ENCODE assay signal across 7 mouse cellular contexts in the genomic region with DNA sequence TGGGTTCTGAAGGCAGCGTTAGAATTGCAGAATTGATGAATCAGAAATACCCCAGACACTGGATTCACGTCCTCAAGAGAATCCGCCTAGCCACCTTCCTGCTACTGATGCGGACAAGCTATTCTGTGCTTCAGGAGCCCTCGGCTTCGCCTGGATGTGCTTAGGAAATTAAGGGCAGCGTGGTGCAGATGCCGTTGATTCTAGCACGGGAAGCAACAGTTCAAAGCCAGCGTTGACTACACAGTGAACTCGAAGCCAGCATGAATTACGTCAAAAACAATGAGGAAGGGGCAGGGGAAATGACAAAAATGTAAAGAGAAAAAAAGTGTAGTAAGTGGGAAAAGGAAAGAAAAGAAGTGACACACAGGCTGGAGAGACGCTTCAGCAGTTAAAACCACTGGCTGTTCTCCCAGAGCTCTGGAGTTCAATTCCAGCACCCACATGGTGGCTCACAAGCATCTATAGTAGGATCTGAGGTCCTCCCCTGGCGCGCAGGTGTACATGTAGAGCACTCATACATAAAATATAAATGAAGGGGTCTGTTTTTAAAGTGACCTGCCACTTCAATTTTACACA. TPM values are rescaled to one million over a fixed set of nuclear protein-coding genes. Genes with fewer than 3 reads are reported as not detected.
A peak's percentile ranks its signal among the peaks of the same experiment; 100 is the strongest.
DNase-seq lines count a peak whose midpoint lies in the region; ATAC-seq lines count a peak whose summit lies in the region.

TSS of gene Snrpg (plus strand) at position 541 of the 576 bp plus-strand sequence.

- no peak for DNase-seq in urinary bladder, adult 2 months (ENCODE audit: low spot score)
- DNase-seq in urinary bladder, postnatal 36 days (ENCODE audit: low spot score in 2 of 2): no peak
- no peak for DNase-seq in left cerebral cortex, postnatal 36 days (ENCODE audit: low spot score in 2 of 2)
- peak; percentile 6 to 10 for DNase-seq in natural killer cell, adult 2 months (ENCODE audit: low spot score in 2 of 2)
- no peak for DNase-seq in adipocyte (ENCODE audit: low spot score)

- H3K27me3 ChIP-seq in embryonic facial prominence, embryonic 13.5 days: no peaks in the 10 kb centered on the region
- no peaks in the 10 kb centered on the region for H3K27me3 ChIP-seq in heart, embryonic 15.5 days

- peak within 1 kb of the TSS; percentile 92 for H3K27ac ChIP-seq in embryonic facial prominence, embryonic 13.5 days
- H3K27ac ChIP-seq in heart, embryonic 15.5 days: peak within 1 kb of the TSS; percentile 83

- WGBS in embryonic facial prominence, embryonic 13.5 days: 19% methylated on average over 15 of the region's 15 CpGs
- 17% methylated on average over 15 of the region's 15 CpGs for WGBS in heart, embryonic 15.5 days

- H3K4me3 ChIP-seq in embryonic facial prominence, embryonic 13.5 days: peak within 1 kb of the TSS; percentile 85
- H3K4me3 ChIP-seq in heart, embryonic 15.5 days: peak within 1 kb of the TSS; percentile 94

- intact Hi-C loops in left cerebral cortex, postnatal 36 days (cut with DNase I): loop anchor here (2.0 kb wide), 1 partner anchor 26 kb away; the partner anchor contains the start of gene Pcyox1

- peaks cover 21% of the 10 kb centered on the region for H3K36me3 ChIP-seq in embryonic facial prominence, embryonic 13.5 days
- H3K36me3 ChIP-seq in heart, embryonic 15.5 days: peaks cover 9% of the 10 kb centered on the region

- peak within 1 kb of the TSS; percentile 87 for H3K4me2 ChIP-seq in embryonic facial prominence, embryonic 13.5 days
- H3K4me2 ChIP-seq in heart, embryonic 15.5 days: peak within 1 kb of the TSS; percentile 81

- H3K4me1 ChIP-seq in embryonic facial prominence, embryonic 13.5 days: peaks cover 31% of the 10 kb centered on the region
- H3K4me1 ChIP-seq in heart, embryonic 15.5 days (replicated peaks): peaks cover 31% of the 10 kb centered on the region

- ATAC-seq in embryonic facial prominence, embryonic 13.5 days (ENCODE audit: insufficient number of reproducible peaks, insufficient read depth, low FRiP score, low TSS enrichment, low read depth): peak; percentile 29; the same call in 1 of the 2 replicates
- ATAC-seq in heart, embryonic 15.5 days (replicated peaks; ENCODE audit: insufficient number of reproducible peaks, insufficient read depth, low FRiP score, low read depth): no peak

- H3K9ac ChIP-seq in embryonic facial prominence, embryonic 13.5 days: peak within 1 kb of the TSS; percentile 93
- H3K9ac ChIP-seq in heart, embryonic 15.5 days: peak within 1 kb of the TSS; percentile 93

- no peaks in the 10 kb centered on the region for H3K9me3 ChIP-seq in embryonic facial prominence, embryonic 13.5 days
- H3K9me3 ChIP-seq in heart, embryonic 15.5 days (replicated peaks): no peaks in the 10 kb centered on the region

RNA-seq across cellular contexts. Expression of gene Snrpg, which starts in this region (rescaled TPM):
- polyA plus RNA-seq in urinary bladder, adult 2 months (2012; rRNA removed): 87.2 and 143 TPM in 2 replicates
- polyA plus RNA-seq in embryonic facial prominence, embryonic 13.5 days (2015; fragmentation: Nextera tagmentation; extraction: Ambion mirVana): 768 and 781 TPM in 2 replicates
- 261 and 274 TPM in 2 replicates for polyA plus RNA-seq in heart, embryonic 15.5 days (2015; fragmentation: Nextera tagmentation; extraction: Ambion mirVana)
- total RNA-seq in left cerebral cortex, postnatal 36 days (2021): 10 to 100 TPM; 55.8 to 66.0 TPM

Comparison
In these comparisons a context has a peak if more than half of its experiments do, and no peak if none do; other contexts are left out.
1. DNase-seq: peak in natural killer cell, adult 2 months (2 of 2); none in urinary bladder, adult 2 months (single experiment), urinary bladder, postnatal 36 days (0 of 2), left cerebral cortex, postnatal 36 days (0 of 2) and adipocyte (single experiment).